Mouse (Mus musculus): ENCODE measurements around the gene Rbm44. TPM values are rescaled to one million over a fixed set of nuclear protein-coding genes. Genes with fewer than 3 reads are reported as not detected.

The Rbm44 gene
- polyA plus RNA-seq, 1 experiment = 14.4 TPM

- H3K36me3 ChIP-seq (ENCODE audit: control insufficient read depth, insufficient read depth, low read length) = no peaks in the 10 kb centered on the region
- TF ChIP-seq POLR2A (IDR thresholded peaks at IDR 0.05; ENCODE audit: control insufficient read depth, low read depth, low read length) (no peak), CTCF (IDR thresholded peaks at IDR 0.05; ENCODE audit: control insufficient read depth, insufficient read depth, insufficient replicate concordance, low read depth, low read length) (no peak)
- H3K27me3 ChIP-seq (ENCODE audit: control insufficient read depth, insufficient read depth, low read length) = no peaks in the 10 kb centered on the region
- H3K4me1 ChIP-seq (ENCODE audit: control insufficient read depth, insufficient read depth, low read length) = no peaks in the 10 kb centered on the region
- H3K4me3 ChIP-seq (ENCODE audit: control insufficient read depth, low read depth, low read length) = no peak overlapping the region
- no peak overlapping the region for H3K27ac ChIP-seq (ENCODE audit: control insufficient read depth, insufficient read depth, low read depth, low read length)
Measured at GRCm38 (mm10) chr1:91193680-91194079, 48.8 kb downstream of the Rbm44 start.

GRCm38 (mm10) chr1:91199793-91200192 is 54.9 kb downstream of the Rbm44 start:
- H3K36me3 ChIP-seq (ENCODE audit: control insufficient read depth, insufficient read depth, low read length) = no peaks in the 10 kb centered on the region
- TF ChIP-seq POLR2A (IDR thresholded peaks at IDR 0.05; ENCODE audit: control insufficient read depth, low read depth, low read length) = no peak
- TF ChIP-seq CTCF (IDR thresholded peaks at IDR 0.05; ENCODE audit: control insufficient read depth, insufficient read depth, insufficient replicate concordance, low read depth, low read length) = no peak
- H3K27ac ChIP-seq (ENCODE audit: control insufficient read depth, insufficient read depth, low read depth, low read length) = no peak overlapping the region
- no peaks in the 10 kb centered on the region for H3K27me3 ChIP-seq (ENCODE audit: control insufficient read depth, insufficient read depth, low read length)
- H3K4me3 ChIP-seq (ENCODE audit: control insufficient read depth, low read depth, low read length) = no peak overlapping the region
- no peaks in the 10 kb centered on the region for H3K4me1 ChIP-seq (ENCODE audit: control insufficient read depth, insufficient read depth, low read length)

GRCm38 (mm10) chr1:91201122-91201521 is 56.2 kb downstream of the Rbm44 start:
- no peak overlapping the region for H3K27ac ChIP-seq (ENCODE audit: control insufficient read depth, insufficient read depth, low read depth, low read length)
- no peak for TF ChIP-seq POLR2A (IDR thresholded peaks at IDR 0.05; ENCODE audit: control insufficient read depth, low read depth, low read length)
- TF ChIP-seq CTCF (IDR thresholded peaks at IDR 0.05; ENCODE audit: control insufficient read depth, insufficient read depth, insufficient replicate concordance, low read depth, low read length) = no peak
- no peaks in the 10 kb centered on the region; the same call in 1 of the 2 replicates for H3K4me1 ChIP-seq (ENCODE audit: control insufficient read depth, insufficient read depth, low read length)
- no peaks in the 10 kb centered on the region for H3K36me3 ChIP-seq (ENCODE audit: control insufficient read depth, insufficient read depth, low read length)
- no peaks in the 10 kb centered on the region for H3K27me3 ChIP-seq (ENCODE audit: control insufficient read depth, insufficient read depth, low read length)
- H3K4me3 ChIP-seq (ENCODE audit: control insufficient read depth, low read depth, low read length) = no peak overlapping the region

- H3K27ac ChIP-seq (ENCODE audit: control insufficient read depth, insufficient read depth, low read depth, low read length) = no peak overlapping the region
- TF ChIP-seq CTCF (IDR thresholded peaks at IDR 0.05; ENCODE audit: control insufficient read depth, insufficient read depth, insufficient replicate concordance, low read depth, low read length) (no peak), POLR2A (IDR thresholded peaks at IDR 0.05; ENCODE audit: control insufficient read depth, low read depth, low read length) (no peak)
- H3K27me3 ChIP-seq (ENCODE audit: control insufficient read depth, insufficient read depth, low read length) = no peaks in the 10 kb centered on the region
- no peaks in the 10 kb centered on the region for H3K36me3 ChIP-seq (ENCODE audit: control insufficient read depth, insufficient read depth, low read length)
- H3K4me1 ChIP-seq (ENCODE audit: control insufficient read depth, insufficient read depth, low read length) = no peaks in the 10 kb centered on the region; the same call in 1 of the 2 replicates
- no peak overlapping the region for H3K4me3 ChIP-seq (ENCODE audit: control insufficient read depth, low read depth, low read length)
Measured at GRCm38 (mm10) chr1:91204221-91204765, 59.4 kb downstream of the Rbm44 start.

GRCm38 (mm10) chr1:91205651-91206050 is 60.8 kb downstream of the Rbm44 start:
- H3K36me3 ChIP-seq (ENCODE audit: control insufficient read depth, insufficient read depth, low read length) = no peaks in the 10 kb centered on the region
- H3K27ac ChIP-seq (ENCODE audit: control insufficient read depth, insufficient read depth, low read depth, low read length) = no peak overlapping the region
- H3K27me3 ChIP-seq (ENCODE audit: control insufficient read depth, insufficient read depth, low read length) = no peaks in the 10 kb centered on the region
- H3K4me3 ChIP-seq (ENCODE audit: control insufficient read depth, low read depth, low read length) = no peak overlapping the region
- no peaks in the 10 kb centered on the region; the same call in 1 of the 2 replicates for H3K4me1 ChIP-seq (ENCODE audit: control insufficient read depth, insufficient read depth, low read length)
- TF ChIP-seq POLR2A (IDR thresholded peaks at IDR 0.05; ENCODE audit: control insufficient read depth, low read depth, low read length) (no peak), CTCF (IDR thresholded peaks at IDR 0.05; ENCODE audit: control insufficient read depth, insufficient read depth, insufficient replicate concordance, low read depth, low read length) (no peak)

- no peak overlapping the region for H3K4me3 ChIP-seq (ENCODE audit: control insufficient read depth, low read depth, low read length)
- no peaks in the 10 kb centered on the region; the same call in 1 of the 2 replicates for H3K4me1 ChIP-seq (ENCODE audit: control insufficient read depth, insufficient read depth, low read length)
- H3K27ac ChIP-seq (ENCODE audit: control insufficient read depth, insufficient read depth, low read depth, low read length) = no peak overlapping the region
- no peaks in the 10 kb centered on the region for H3K36me3 ChIP-seq (ENCODE audit: control insufficient read depth, insufficient read depth, low read length)
- TF ChIP-seq CTCF (IDR thresholded peaks at IDR 0.05; ENCODE audit: control insufficient read depth, insufficient read depth, insufficient replicate concordance, low read depth, low read length) (no peak), POLR2A (IDR thresholded peaks at IDR 0.05; ENCODE audit: control insufficient read depth, low read depth, low read length) (no peak)
- no peaks in the 10 kb centered on the region for H3K27me3 ChIP-seq (ENCODE audit: control insufficient read depth, insufficient read depth, low read length)
Measured at GRCm38 (mm10) chr1:91206336-91206735, 61.4 kb downstream of the Rbm44 start.

- no peaks in the 10 kb centered on the region for H3K36me3 ChIP-seq (ENCODE audit: control insufficient read depth, insufficient read depth, low read length)
- no peak for TF ChIP-seq CTCF (IDR thresholded peaks at IDR 0.05; ENCODE audit: control insufficient read depth, insufficient read depth, insufficient replicate concordance, low read depth, low read length)
- TF ChIP-seq POLR2A (IDR thresholded peaks at IDR 0.05; ENCODE audit: control insufficient read depth, low read depth, low read length) = no peak
- H3K27ac ChIP-seq (ENCODE audit: control insufficient read depth, insufficient read depth, low read depth, low read length) = no peak overlapping the region
- no peaks in the 10 kb centered on the region for H3K27me3 ChIP-seq (ENCODE audit: control insufficient read depth, insufficient read depth, low read length)
- no peak overlapping the region for H3K4me3 ChIP-seq (ENCODE audit: control insufficient read depth, low read depth, low read length)
- H3K4me1 ChIP-seq (ENCODE audit: control insufficient read depth, insufficient read depth, low read length) = no peaks in the 10 kb centered on the region; the same call in 1 of the 2 replicates
Measured at GRCm38 (mm10) chr1:91206873-91207272, 62.0 kb downstream of the Rbm44 start.
